Mouse (Mus musculus): ENCODE measurements around the gene Lingo1.

DNA sequence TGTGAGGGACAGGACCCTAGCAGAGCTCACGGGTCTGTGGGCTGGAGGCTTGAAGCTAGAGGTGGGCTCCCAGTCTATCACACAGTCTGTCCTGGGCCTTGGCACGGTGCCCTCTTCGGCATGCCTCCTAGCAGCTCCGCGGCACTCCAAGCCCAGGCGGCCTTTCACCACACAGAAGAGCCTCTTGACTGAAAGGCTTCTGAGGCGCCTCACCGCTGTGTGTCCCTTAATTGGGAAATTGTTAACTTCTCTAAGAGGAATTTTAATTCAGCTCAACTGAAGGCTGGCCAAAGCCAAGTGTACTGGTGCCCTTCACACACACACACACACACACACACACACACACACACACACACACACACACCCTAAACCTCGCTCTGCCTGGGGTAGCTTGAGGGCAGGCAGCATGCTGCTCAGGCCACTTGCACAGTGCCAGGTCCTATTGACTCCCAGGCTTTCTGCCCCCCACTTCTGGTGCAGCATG, 28.6 kb downstream of the Lingo1 start:
- TF ChIP-seq CTCF (IDR thresholded peaks at IDR 0.05; ENCODE audit: low read depth, low read length) (no peak), POLR2A (IDR thresholded peaks at IDR 0.05; ENCODE audit: borderline replicate concordance, low read depth, low read length) (no peak)

All from bone marrow macrophage, adult 2 months (primary cell).